ENCODE assay signal across 19 mouse cellular contexts in genomic region chr5:149662980-149663379, GRCm38 (mm10). TPM values are rescaled to one million over a fixed set of nuclear protein-coding genes. Genes with fewer than 3 reads are reported as not detected.
DNase-seq lines count a peak whose midpoint lies in the region; ATAC-seq and TF ChIP-seq lines count a peak whose summit lies in the region.
"Had no signal": no experiment of that assay in that cellular context is flagged by ENCODE, and none has a peak within 500 bp of the region (broad histone marks: within the 10 kb centered on the region; RNA-seq: fewer than 3 reads in every experiment).

No protein-coding gene starts in this region.

- 0 out of 2 replicates have a peak, but pooled peaks cover 2% of the 10 kb centered on the region for H3K9me3 ChIP-seq in heart, postnatal 0 days (replicated peaks; ENCODE audit: control insufficient read depth, low read length)
- H3K9me3 ChIP-seq in heart, embryonic 11.5 days (replicated peaks; ENCODE audit: control insufficient read depth, low read length), result 0 out of 2 replicates have a peak, but pooled peaks cover 2% of the 10 kb centered on the region
- peaks cover 4% of the 10 kb centered on the region; the same call in 1 of the 2 replicates for H3K9me3 ChIP-seq in lung, embryonic 14.5 days (ENCODE audit: low read depth, low read length)
- no peaks in the 10 kb centered on the region for H3K9me3 ChIP-seq in MEL (replicated peaks; ENCODE audit: insufficient read depth, low read length)
- no peaks in the 10 kb centered on the region for H3K9me3 ChIP-seq in stomach, postnatal 0 days (ENCODE audit: control insufficient read depth, low read length)
- H3K9me3 ChIP-seq: embryonic facial prominence, embryonic 12.5 days; lung, embryonic 15.5 days had no signal

- no peak overlapping the region for H3K9ac ChIP-seq in heart, postnatal 0 days (replicated peaks; ENCODE audit: low read depth, low read length)
- H3K9ac ChIP-seq in heart, embryonic 11.5 days (ENCODE audit: low read depth, low read length), result no peak overlapping the region
- no peak overlapping the region for H3K9ac ChIP-seq in lung, embryonic 14.5 days
- H3K9ac ChIP-seq in MEL (ENCODE audit: control insufficient read depth, low read depth, low read length, poor library complexity, severe bottlenecking), result no peak overlapping the region
- H3K9ac ChIP-seq in stomach, postnatal 0 days (ENCODE audit: low read length), result no peak overlapping the region
- H3K9ac ChIP-seq: embryonic facial prominence, embryonic 12.5 days; hindbrain, embryonic 14.5 days; lung, embryonic 15.5 days had no signal

- DNase-seq in heart, postnatal 0 days (ENCODE audit: low spot score), result no peak
- no peak for DNase-seq in lung, embryonic 14.5 days
- DNase-seq in lung, postnatal 4 days, result no peak
- peak; percentile 62 for DNase-seq in MEL (ENCODE audit: low read depth, low spot score)
- DNase-seq in stomach, postnatal 0 days (ENCODE audit: low spot score), result no peak
- no peak for DNase-seq in adrenal gland, postnatal 10 days
- DNase-seq: adrenal gland, postnatal 14 days; cerebellum, adult 2 months; gastrocnemius, postnatal 14 days; heart, postnatal 10 days; kidney, adult 18-20 months; kidney, postnatal 14 days; right cerebral cortex, adult 18-20 months had no signal

- no peak overlapping the region for H3K27ac ChIP-seq in heart, postnatal 0 days (ENCODE audit: low read depth)
- H3K27ac ChIP-seq in heart, embryonic 11.5 days (ENCODE audit: low read depth, low read length), result no peak overlapping the region
- H3K27ac ChIP-seq in lung, embryonic 14.5 days (ENCODE audit: low read depth), result no peak overlapping the region
- no peak overlapping the region for H3K27ac ChIP-seq in MEL (ENCODE audit: control insufficient read depth, low read depth, low read length)
- H3K27ac ChIP-seq in stomach, postnatal 0 days (replicated peaks), result no peak overlapping the region
- H3K27ac ChIP-seq: embryonic facial prominence, embryonic 12.5 days; hindbrain, embryonic 14.5 days; lung, embryonic 15.5 days had no signal

- H3K79me2 ChIP-seq in MEL (ENCODE audit: control insufficient read depth, insufficient read depth, low read length, poor library complexity), result no peaks in the 10 kb centered on the region

- ATAC-seq in heart, postnatal 0 days (ENCODE audit: insufficient read depth, low read depth), result no peak
- ATAC-seq in heart, embryonic 11.5 days (replicated peaks; ENCODE audit: insufficient number of reproducible peaks, low FRiP score, low TSS enrichment), result no peak
- no peak for ATAC-seq in lung, embryonic 14.5 days (ENCODE audit: insufficient read depth)
- ATAC-seq in stomach, postnatal 0 days (ENCODE audit: low FRiP score, low TSS enrichment), result no peak
- ATAC-seq: midbrain, embryonic 16.5 days had no signal

- H3K4me2 ChIP-seq in heart, postnatal 0 days (ENCODE audit: low read depth, low read length), result no peak overlapping the region
- no peak overlapping the region for H3K4me2 ChIP-seq in heart, embryonic 11.5 days
- no peak overlapping the region for H3K4me2 ChIP-seq in lung, embryonic 14.5 days
- H3K4me2 ChIP-seq in stomach, postnatal 0 days (replicated peaks; ENCODE audit: low read depth), result no peak overlapping the region
- H3K4me2 ChIP-seq: embryonic facial prominence, embryonic 12.5 days; hindbrain, embryonic 14.5 days; lung, embryonic 15.5 days had no signal

- peak; percentile 46 for TF ChIP-seq RAD21 in MEL (IDR thresholded peaks at IDR 0.05; ENCODE audit: low read depth, low read length)

- H3K4me3 ChIP-seq in heart, postnatal 0 days (ENCODE audit: low read depth, low read length), result no peak overlapping the region
- no peak overlapping the region for H3K4me3 ChIP-seq in heart, embryonic 11.5 days (ENCODE audit: low read depth, low read length)
- no peak overlapping the region for H3K4me3 ChIP-seq in lung, embryonic 14.5 days (ENCODE audit: low read depth, low read length)
- no peak overlapping the region for H3K4me3 ChIP-seq in MEL (ENCODE audit: control insufficient read depth in 1 of 2, insufficient read depth in 1 of 2, low read depth in 2 of 2, low read length in 2 of 2)
- H3K4me3 ChIP-seq in stomach, postnatal 0 days (ENCODE audit: low read depth, low read length), result no peak overlapping the region
- H3K4me3 ChIP-seq: embryonic facial prominence, embryonic 12.5 days; lung, embryonic 15.5 days had no signal

- WGBS in heart, postnatal 0 days, result 92% methylated on average over 6 of the region's 6 CpGs
- 92% methylated on average over 6 of the region's 6 CpGs for WGBS in heart, embryonic 11.5 days (ENCODE audit: insufficient replicate concordance)
- WGBS in lung, embryonic 14.5 days, result 89% methylated on average over 6 of the region's 6 CpGs
- 87% methylated on average over 6 of the region's 6 CpGs for WGBS in stomach, postnatal 0 days

- no peak for TF ChIP-seq POLR2A in MEL (IDR thresholded peaks at IDR 0.05; ENCODE audit: control insufficient read depth in 1 of 2, insufficient read depth in 1 of 2, low read depth in 1 of 2, low read length in 2 of 2, poor library complexity in 1 of 2)

- H3K27me3 ChIP-seq in heart, postnatal 0 days (ENCODE audit: control insufficient read depth, insufficient read depth, low read length), result no peaks in the 10 kb centered on the region
- H3K27me3 ChIP-seq in heart, embryonic 11.5 days (ENCODE audit: control insufficient read depth, insufficient read depth, low read length), result no peaks in the 10 kb centered on the region
- H3K27me3 ChIP-seq in lung, embryonic 14.5 days (ENCODE audit: insufficient read depth, low read length), result no peaks in the 10 kb centered on the region
- H3K27me3 ChIP-seq in MEL (ENCODE audit: control insufficient read depth in 1 of 2, insufficient read depth in 2 of 2, low read length in 2 of 2), result no peaks in the 10 kb centered on the region
- no peaks in the 10 kb centered on the region for H3K27me3 ChIP-seq in stomach, postnatal 0 days (ENCODE audit: control insufficient read depth, insufficient read depth, low read length)
- H3K27me3 ChIP-seq: embryonic facial prominence, embryonic 12.5 days; lung, embryonic 15.5 days had no signal

- H3K4me1 ChIP-seq in heart, postnatal 0 days (ENCODE audit: control insufficient read depth, insufficient read depth), result no peaks in the 10 kb centered on the region
- no peaks in the 10 kb centered on the region for H3K4me1 ChIP-seq in heart, embryonic 11.5 days (ENCODE audit: control insufficient read depth, insufficient read depth, low read length)
- H3K4me1 ChIP-seq in lung, embryonic 14.5 days (ENCODE audit: insufficient read depth), result no peaks in the 10 kb centered on the region
- peaks cover 2 to 23% of the 10 kb centered on the region in 2 experiments; a peak in 3 of 4 replicates for H3K4me1 ChIP-seq in MEL (ENCODE audit: control insufficient read depth in 1 of 2, insufficient read depth in 2 of 2, low read length in 2 of 2)
- H3K4me1 ChIP-seq in stomach, postnatal 0 days (replicated peaks; ENCODE audit: control insufficient read depth, insufficient read depth), result no peaks in the 10 kb centered on the region
- H3K4me1 ChIP-seq: embryonic facial prominence, embryonic 12.5 days; lung, embryonic 15.5 days had no signal

- no peaks in the 10 kb centered on the region for H3K36me3 ChIP-seq in heart, postnatal 0 days (replicated peaks; ENCODE audit: control insufficient read depth, insufficient read depth, low read length)
- H3K36me3 ChIP-seq in heart, embryonic 11.5 days (ENCODE audit: control insufficient read depth, insufficient read depth, low read length), result no peaks in the 10 kb centered on the region
- no peaks in the 10 kb centered on the region for H3K36me3 ChIP-seq in lung, embryonic 14.5 days (ENCODE audit: insufficient read depth)
- peaks cover 0 to 15% of the 10 kb centered on the region in 2 experiments; a peak in 2 of 4 replicates for H3K36me3 ChIP-seq in MEL (ENCODE audit: control insufficient read depth in 1 of 2, insufficient read depth in 2 of 2, low read length in 2 of 2)
- no peaks in the 10 kb centered on the region for H3K36me3 ChIP-seq in stomach, postnatal 0 days (ENCODE audit: control insufficient read depth, insufficient read depth, low read length)
- H3K36me3 ChIP-seq: embryonic facial prominence, embryonic 12.5 days; G1E; lung, embryonic 15.5 days had no signal

- no peak for TF ChIP-seq EP300 in heart, postnatal 0 days (IDR thresholded peaks at IDR 0.05; ENCODE audit: low read depth)
- TF ChIP-seq EP300 in MEL (IDR thresholded peaks at IDR 0.05; ENCODE audit: low read depth in 1 of 2, low read length in 2 of 2), result no peak
- no peak for TF ChIP-seq EP300 in stomach, postnatal 0 days (optimal IDR thresholded peaks at IDR 0.05)

- TF ChIP-seq CTCF in heart, postnatal 0 days (IDR thresholded peaks at IDR 0.05; ENCODE audit: low read depth), result peak; percentile 13; the same call in 1 of the 2 replicates
- 0 out of 2 replicates have a peak, but pooled peaks have one; percentile 4 for TF ChIP-seq CTCF in lung, embryonic 14.5 days (IDR thresholded peaks at IDR 0.05; ENCODE audit: low read depth)
- peak; percentile 38 to 64 (median 44) for TF ChIP-seq CTCF in MEL (IDR thresholded peaks at IDR 0.05 in 2 of 3, conservative IDR thresholded peaks at IDR 0.05 in 1 of 3; ENCODE audit: control insufficient read depth in 1 of 3, insufficient read depth in 1 of 3, low read depth in 2 of 3, low read length in 3 of 3, poor library complexity in 1 of 3, severe bottlenecking in 1 of 3)
- peak; percentile 27; the same call in 1 of the 2 replicates for TF ChIP-seq CTCF in stomach, postnatal 0 days (IDR thresholded peaks at IDR 0.05; ENCODE audit: low read depth)

RNA-seq across cellular contexts. Expression of gene B3glct, which starts 15.1 kb away (rescaled TPM):
- total RNA-seq in heart, postnatal 0 days (2014; rRNA removed; ENCODE audit: low replicate concordance), result 10.0 and 12.2 TPM in 2 replicates
- polyA plus RNA-seq in heart, postnatal 0 days (2015; fragmentation: Nextera tagmentation; extraction: Ambion mirVana), result 5.7 TPM in 2 replicates
- 14.9 and 15.0 TPM in 2 replicates for polyA plus RNA-seq in heart, embryonic 11.5 days (2014; fragmentation: Nextera tagmentation; extraction: Ambion mirVana)
- polyA plus RNA-seq in lung, embryonic 14.5 days (2014; fragmentation: Nextera tagmentation; extraction: Ambion mirVana), result 19.1 and 19.2 TPM in 2 replicates
- 9.1 and 14.2 TPM in 2 replicates for total RNA-seq in MEL (2012; rRNA removed)
- 10 to 100 TPM in 1 of 2 experiments, not detected in 1; 12.1 TPM for polyA plus RNA-seq in MEL (2012; ENCODE audit: insufficient read depth in 1 of 2, insufficient read length in 2 of 2, low read depth in 1 of 2, low replicate concordance in 2 of 2, missing spikeins in 1 of 2)
- polyA plus RNA-seq in stomach, postnatal 0 days (2015; fragmentation: Nextera tagmentation; extraction: Ambion mirVana), result 6.2 and 7.1 TPM in 2 replicates
- total RNA-seq in adrenal gland, postnatal 10 days (2021), result 10 to 100 TPM; 16.6 to 18.1 TPM

RNA-seq across cellular contexts. Expression of gene Hsph1, which starts 26.8 kb away (rescaled TPM):
- 4.7 and 5.2 TPM in 2 replicates for total RNA-seq in heart, postnatal 0 days (2014; rRNA removed; ENCODE audit: low replicate concordance)
- 8.7 and 9.7 TPM in 2 replicates for polyA plus RNA-seq in heart, postnatal 0 days (2015; fragmentation: Nextera tagmentation; extraction: Ambion mirVana)
- 55.2 and 57.4 TPM in 2 replicates for polyA plus RNA-seq in heart, embryonic 11.5 days (2014; fragmentation: Nextera tagmentation; extraction: Ambion mirVana)
- 57.0 and 57.4 TPM in 2 replicates for polyA plus RNA-seq in lung, embryonic 14.5 days (2014; fragmentation: Nextera tagmentation; extraction: Ambion mirVana)
- total RNA-seq in MEL (2012; rRNA removed), result 170 and 176 TPM in 2 replicates
- 100 to 1,000 TPM; 300 to 388 TPM for polyA plus RNA-seq in MEL (2012; ENCODE audit: insufficient read depth in 1 of 2, insufficient read length in 2 of 2, low read depth in 1 of 2, low replicate concordance in 2 of 2, missing spikeins in 1 of 2)
- 11.7 and 13.4 TPM in 2 replicates for polyA plus RNA-seq in stomach, postnatal 0 days (2015; fragmentation: Nextera tagmentation; extraction: Ambion mirVana)
- 10 to 100 TPM; 30.1 to 35.3 TPM for total RNA-seq in adrenal gland, postnatal 10 days (2021)
